Mouse (Mus musculus) bone marrow macrophage, adult 2 months (primary cell): ENCODE measurements around the gene Mindy2.

Experiments
- CTCF ChIP-seq: IDR thresholded peaks from 2 replicates; pipeline ENCODE4 v1.5.1; 2012; ENCODE audit warnings: low read depth, mild to moderate bottlenecking, low read length, moderate library complexity
- POLR2A ChIP-seq: IDR thresholded peaks from 2 replicates; pipeline ENCODE4 v1.6.1; 2012; ENCODE audit warnings: mild to moderate bottlenecking, low read depth, low read length, borderline replicate concordance

DNA sequence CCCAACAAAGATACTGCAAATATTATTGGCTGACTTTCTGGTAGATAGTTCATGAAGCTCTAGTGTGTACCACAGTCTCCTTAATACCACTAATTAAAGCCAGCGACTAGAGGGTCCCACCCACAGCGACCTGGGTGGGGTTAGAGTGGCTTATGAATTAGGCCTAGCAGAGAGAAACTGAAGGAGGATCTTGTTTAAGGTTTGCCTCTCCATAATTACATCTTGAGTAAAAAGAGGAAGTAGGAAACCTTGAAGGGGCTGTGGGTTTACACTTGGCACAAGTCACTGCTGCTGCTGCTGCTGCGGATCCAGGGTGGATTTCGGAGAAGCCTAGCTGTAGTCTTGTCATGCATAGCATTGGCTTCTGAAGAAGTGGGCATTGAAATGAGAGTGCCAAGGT, 66.2 kb downstream of the Mindy2 start:
- TF ChIP-seq CTCF (no peak), POLR2A (no peak)
